Mouse (Mus musculus) kidney, postnatal 0 days (tissue): Measurements from ENCODE around the gene Tspan17. TPM values are rescaled to one million over a fixed set of nuclear protein-coding genes. Genes with fewer than 3 reads are reported as not detected.

ENCODE experiments used
- ATAC-seq: fragments of 200-750 bp; cut with Nextera tagmentation; replicated peaks from 2 replicates; pipeline ENCODE4 v1.8.0; 2017; ENCODE audit warnings: low read depth, moderate number of reproducible peaks, moderate TSS enrichment, moderate library complexity; ENCODE audit not compliant: low FRiP score
- DNase-seq: peaks from one replicate; pipeline ENCODE4 v3.0.0-alpha.2; 2016; ENCODE audit warnings: low spot score
- H3K27ac ChIP-seq: fragments of 300-500 bp; sonication (generic); 2 replicates; pipeline ENCODE4 v1.5.1; 2014; ENCODE audit warnings: mild to moderate bottlenecking
- H3K27me3 ChIP-seq: fragments of 300-500 bp; sonication (generic); 2 replicates; pipeline ENCODE4 v1.6.1; 2014; ENCODE audit warnings: low read length, mixed read lengths; ENCODE audit not compliant: insufficient read depth
- H3K36me3 ChIP-seq: fragments of 300-500 bp; sonication (generic); 2 replicates; pipeline ENCODE4 v1.6.1; 2014; ENCODE audit warnings: low read length, mixed read lengths; ENCODE audit not compliant: insufficient read depth
- H3K4me1 ChIP-seq: fragments of 300-500 bp; sonication (generic); replicated peaks from 2 replicates; pipeline ENCODE4 v1.6.1; 2014; ENCODE audit warnings: antibody characterized with exemption, low read length, mixed read lengths; ENCODE audit not compliant: insufficient read depth
- H3K4me2 ChIP-seq: fragments of 300-500 bp; sonication (generic); 2 replicates; pipeline ENCODE4 v1.6.1; 2014; ENCODE audit warnings: mild to moderate bottlenecking, low read length, moderate library complexity, mixed read lengths
- H3K4me3 ChIP-seq: fragments of 300-500 bp; sonication (generic); replicated peaks from 2 replicates; pipeline ENCODE4 v1.5.1; 2014; ENCODE audit warnings: low read depth, low read length
- H3K9ac ChIP-seq: fragments of 300-500 bp; sonication (generic); 2 replicates; pipeline ENCODE4 v1.6.1; 2014; ENCODE audit warnings: low read depth, low read length
- H3K9me3 ChIP-seq: fragments of 300-500 bp; sonication (generic); replicated peaks from 2 replicates; pipeline ENCODE4 v1.6.1; 2016; ENCODE audit warnings: low read length, inconsistent platforms, mixed read lengths
- CTCF ChIP-seq: IDR thresholded peaks from 2 replicates; pipeline ENCODE4 v1.5.1; 2016; ENCODE audit warnings: antibody characterized with exemption, low read depth, mild to moderate bottlenecking, moderate library complexity
- whole genome bisulfite sequencing: fragments of 180-500 bp; shearing (Covaris S2); extraction: QIAGEN DNeasy Blood & Tissue Kit; methylation state at CpG from one replicate; pipeline ENCODE4 v1.1.7; 2014; 5-methylcytosine and 5-hydroxymethylcytosine counted together
- polyA plus RNA-seq: library from polyadenylated mRNA; unstranded; fragments of >200 nt; fragmentation: Nextera tagmentation; extraction: Ambion mirVana; gene quantifications from 2 replicates; pipeline ENCODE4 v1.2.1, GENCODE M21; 2015

Gene Tspan17
- polyA plus RNA-seq, 1 experiment from 2014 or later = 13.0 TPM

GRCm38 (mm10) chr13:54800206-54800605 is 11.0 kb downstream of the Tspan17 start:
- Histone ChIP-seq H3K4me3 (no peak overlapping the region), H3K36me3 (no peaks in the 10 kb centered on the region), H3K27ac (no peak overlapping the region), H3K9me3 (no peaks in the 10 kb centered on the region), H3K27me3 (0 out of 2 replicates have a peak, but pooled peaks cover 7% of the 10 kb centered on the region), H3K4me2 (no peak overlapping the region), H3K4me1 (no peaks in the 10 kb centered on the region), H3K9ac (no peak overlapping the region)
- ATAC-seq (no peak), DNase-seq (peak; percentile 9)
- 32% methylated on average over 4 of the region's 4 CpGs for WGBS
- TF ChIP-seq CTCF = no peak

DNA sequence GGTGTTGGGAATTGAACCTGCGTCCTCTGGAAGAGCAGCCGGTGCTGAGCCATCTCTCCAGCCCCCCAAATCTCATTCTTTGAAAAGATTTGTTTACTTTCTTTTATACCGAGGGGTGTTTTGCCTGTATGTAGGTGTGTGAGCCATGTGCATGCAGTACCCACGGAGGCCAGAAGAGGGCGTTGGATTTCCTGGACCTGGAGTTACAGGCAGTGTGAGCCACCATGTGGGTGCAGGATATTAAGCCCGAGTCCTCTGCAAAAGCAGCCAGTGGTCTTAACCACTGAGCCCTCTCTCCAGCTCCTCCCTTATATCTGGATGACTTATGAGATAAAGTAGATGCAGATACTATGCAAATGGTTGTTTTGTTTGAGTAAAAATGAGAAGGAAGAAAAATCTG is 13.8 kb downstream of the Tspan17 start:
- H3K4me3 ChIP-seq = no peak overlapping the region
- H3K9me3 ChIP-seq = no peaks in the 10 kb centered on the region
- no peaks in the 10 kb centered on the region for H3K4me1 ChIP-seq
- H3K27ac ChIP-seq = no peak overlapping the region
- peak; percentile 42 for TF ChIP-seq CTCF
- H3K36me3 ChIP-seq = no peaks in the 10 kb centered on the region
- H3K9ac ChIP-seq = no peak overlapping the region
- no peak overlapping the region for H3K4me2 ChIP-seq
- 76% methylated on average over 6 of the region's 6 CpGs for WGBS
- DNase-seq (no peak), ATAC-seq (no peak)
- 0 out of 2 replicates have a peak, but pooled peaks cover 3% of the 10 kb centered on the region for H3K27me3 ChIP-seq

GRCm38 (mm10) chr13:54805134-54805838 is 16.1 kb downstream of the Tspan17 start:
- H3K9me3 ChIP-seq = no peaks in the 10 kb centered on the region
- no peak overlapping the region for H3K4me2 ChIP-seq
- no peak overlapping the region for H3K9ac ChIP-seq
- WGBS = 37% methylated on average over 21 of the region's 21 CpGs
- H3K27ac ChIP-seq = no peak overlapping the region
- TF ChIP-seq CTCF = peak; percentile 57
- H3K36me3 ChIP-seq = no peaks in the 10 kb centered on the region
- H3K27me3 ChIP-seq = no peaks in the 10 kb centered on the region
- ATAC-seq (no peak), DNase-seq (no peak)
- no peaks in the 10 kb centered on the region for H3K4me1 ChIP-seq
- no peak overlapping the region for H3K4me3 ChIP-seq

DNA sequence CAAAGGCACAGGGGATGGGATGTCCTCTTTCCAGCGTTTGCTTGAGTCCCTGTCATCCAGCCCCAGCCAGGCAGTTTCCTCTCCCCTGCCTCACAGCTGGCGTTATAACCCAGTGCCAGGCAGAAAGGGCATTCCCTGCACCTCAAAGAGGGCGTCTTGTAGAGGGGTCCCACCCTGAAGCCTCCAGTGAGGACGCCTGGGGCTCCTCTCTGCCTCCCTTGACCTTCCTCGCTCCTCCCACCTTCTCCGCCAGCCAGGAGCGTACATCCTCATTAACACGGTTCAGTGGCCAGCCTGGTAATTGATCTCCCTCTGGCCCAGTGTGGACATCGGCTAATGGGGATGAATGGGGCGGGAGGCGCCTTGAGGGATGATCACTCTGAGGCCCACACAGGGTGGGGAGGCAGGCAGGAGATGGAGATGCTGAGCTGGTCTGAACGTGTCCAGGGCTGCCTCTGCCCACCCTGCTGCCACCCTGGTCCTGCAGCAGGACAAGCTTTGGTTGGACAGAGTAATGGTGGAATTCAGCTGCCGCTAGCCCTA is 17.3 kb downstream of the Tspan17 start:
- Histone ChIP-seq H3K9ac (no peak overlapping the region), H3K4me3 (no peak overlapping the region), H3K36me3 (no peaks in the 10 kb centered on the region), H3K27ac (no peak overlapping the region), H3K9me3 (no peaks in the 10 kb centered on the region), H3K4me1 (no peaks in the 10 kb centered on the region), H3K4me2 (no peak overlapping the region), H3K27me3 (no peaks in the 10 kb centered on the region)
- no peak for TF ChIP-seq CTCF
- peak; percentile 56 for DNase-seq
- ATAC-seq = peak; percentile 43
- WGBS = 13% methylated on average over 13 of the region's 13 CpGs

GRCm38 (mm10) chr13:54808067-54808466 is 18.9 kb downstream of the Tspan17 start:
- WGBS = 75% methylated on average over 12 of the region's 12 CpGs
- ATAC-seq (no peak), DNase-seq (no peak)
- no peak for TF ChIP-seq CTCF
- no peak overlapping the region for H3K9ac ChIP-seq
- no peaks in the 10 kb centered on the region for H3K36me3 ChIP-seq
- no peak overlapping the region for H3K27ac ChIP-seq
- H3K4me1 ChIP-seq = no peaks in the 10 kb centered on the region
- H3K4me3 ChIP-seq = no peak overlapping the region
- H3K9me3 ChIP-seq = no peaks in the 10 kb centered on the region
- no peak overlapping the region for H3K4me2 ChIP-seq
- no peaks in the 10 kb centered on the region for H3K27me3 ChIP-seq

DNA sequence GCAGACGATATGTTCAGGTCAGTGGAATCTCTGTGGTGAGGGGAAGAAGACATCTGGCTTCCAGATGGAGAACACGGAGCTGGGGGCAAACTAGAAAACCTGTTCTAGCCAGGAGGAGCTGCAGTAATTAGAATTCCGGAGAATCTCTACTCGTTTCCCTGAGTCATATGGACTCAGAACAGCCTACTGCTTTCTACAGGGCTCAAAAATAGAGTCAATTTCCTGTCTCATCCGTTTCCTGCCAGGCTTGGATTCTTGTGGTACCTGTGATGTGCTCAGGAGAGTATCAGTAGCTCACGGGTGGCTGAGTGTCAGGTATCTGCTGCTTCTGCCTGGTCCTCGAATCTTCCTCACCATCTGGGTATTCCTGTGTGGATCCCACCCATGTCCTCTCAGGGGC is 22.3 kb downstream of the Tspan17 start:
- no peak for ATAC-seq

More for the DNA sequence above, 22.3 kb downstream of the Tspan17 start:
- TF ChIP-seq CTCF = no peak
- Histone ChIP-seq H3K36me3 (no peaks in the 10 kb centered on the region), H3K4me2 (no peak overlapping the region), H3K27ac (no peak overlapping the region), H3K9ac (no peak overlapping the region), H3K9me3 (no peaks in the 10 kb centered on the region), H3K4me1 (no peaks in the 10 kb centered on the region), H3K4me3 (no peak overlapping the region), H3K27me3 (no peaks in the 10 kb centered on the region)
- DNase-seq = no peak
- 50% methylated on average over 7 of the region's 7 CpGs for WGBS
